Mouse (Mus musculus): ENCODE data around the gene Angptl4.
"Not testable (repeated sequence)": the region's sequence is repeated elsewhere in the genome, so short reads cannot be mapped to it uniquely, and the experiment has no call there.

Gene Angptl4

DNA sequence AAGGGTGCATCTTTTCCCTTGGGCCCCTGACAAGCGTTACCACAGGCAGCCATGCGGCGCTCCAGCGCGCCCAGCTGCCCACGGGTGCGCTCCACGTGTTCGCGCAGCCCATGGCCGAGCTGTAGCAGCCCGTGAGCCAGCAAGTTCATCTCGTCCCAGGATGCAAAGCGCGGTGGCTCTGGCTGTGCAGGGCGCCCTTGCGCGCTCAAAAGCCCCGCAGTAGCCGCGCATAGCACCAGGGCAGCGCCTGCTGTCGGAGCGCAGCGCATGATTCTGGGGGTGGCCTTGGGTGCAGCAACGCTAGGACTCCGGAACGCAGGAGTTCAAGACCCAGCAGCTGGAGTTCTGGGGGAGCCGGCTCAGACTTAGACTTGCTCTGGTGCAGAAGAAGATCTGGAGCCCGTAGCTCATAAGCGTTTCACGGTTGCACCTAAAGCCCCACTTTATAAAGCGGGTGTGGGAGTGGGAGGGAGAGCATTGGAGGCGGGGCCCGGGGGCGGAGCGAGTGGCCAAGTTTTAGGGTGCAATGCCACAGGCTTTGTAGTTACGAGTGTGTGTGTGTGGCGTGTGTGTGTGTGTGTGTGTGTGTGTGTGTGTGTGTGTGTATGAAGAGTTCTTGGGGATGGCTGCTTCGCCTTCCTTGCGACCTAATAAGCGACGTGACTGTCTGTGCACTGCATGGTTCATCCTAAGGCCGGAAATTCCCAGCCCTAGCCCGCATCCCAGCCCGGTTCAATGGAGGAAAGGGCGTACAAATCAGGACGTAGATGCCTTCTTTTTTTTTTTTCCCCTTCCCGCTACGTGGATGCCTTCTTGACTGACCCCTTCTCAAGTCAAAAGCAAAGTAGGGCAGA is at the start of gene Angptl4:
Gene Angptl4, minus strand, starts transcription at position 707 of the 854 bp plus-strand sequence.
- peak; percentile 85 to 90 for DNase-seq

DNA sequence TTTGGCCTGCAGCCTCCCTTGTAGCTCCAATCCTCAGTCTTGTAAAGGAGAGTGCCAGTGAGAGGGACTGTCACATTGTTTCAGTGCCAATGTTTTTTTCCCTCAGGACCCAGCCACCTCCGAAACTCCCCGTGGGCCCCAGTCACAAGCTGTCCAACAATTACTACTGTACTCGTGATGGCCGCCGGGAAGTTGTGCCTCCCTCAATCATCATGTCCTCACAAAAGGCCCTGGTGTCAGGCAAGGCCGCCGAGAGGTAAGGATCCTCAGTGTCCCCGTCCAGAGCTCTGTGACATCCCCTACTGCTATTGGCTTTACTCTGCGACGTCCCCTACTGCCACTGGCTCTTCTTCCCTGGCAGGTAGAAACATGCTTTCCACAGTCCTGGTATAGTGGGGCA is 47.9 kb upstream of the Angptl4 start:
- DNase-seq, result no peak

DNA sequence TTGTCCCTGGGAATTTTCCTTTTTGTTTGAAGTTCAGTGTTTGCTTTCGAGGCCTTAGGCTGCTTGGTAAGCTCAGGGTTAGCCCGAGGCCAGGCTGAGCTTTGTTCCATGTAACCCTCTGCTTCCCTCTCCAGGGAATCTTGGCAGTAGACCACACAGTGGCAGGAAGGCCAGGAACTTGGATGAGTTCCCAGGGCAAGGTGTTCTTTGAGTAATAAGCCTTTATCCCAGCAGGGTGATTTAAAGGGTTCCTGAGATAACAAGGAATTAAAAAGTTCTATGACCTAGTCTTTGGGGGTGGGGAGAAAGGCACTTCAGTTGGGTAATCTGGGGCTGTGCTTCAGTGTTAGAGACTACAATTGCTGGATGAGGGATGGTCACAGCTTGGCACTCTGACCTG is 47.3 kb upstream of the Angptl4 start:
- DNase-seq, result peak; percentile 88 to 96

DNA sequence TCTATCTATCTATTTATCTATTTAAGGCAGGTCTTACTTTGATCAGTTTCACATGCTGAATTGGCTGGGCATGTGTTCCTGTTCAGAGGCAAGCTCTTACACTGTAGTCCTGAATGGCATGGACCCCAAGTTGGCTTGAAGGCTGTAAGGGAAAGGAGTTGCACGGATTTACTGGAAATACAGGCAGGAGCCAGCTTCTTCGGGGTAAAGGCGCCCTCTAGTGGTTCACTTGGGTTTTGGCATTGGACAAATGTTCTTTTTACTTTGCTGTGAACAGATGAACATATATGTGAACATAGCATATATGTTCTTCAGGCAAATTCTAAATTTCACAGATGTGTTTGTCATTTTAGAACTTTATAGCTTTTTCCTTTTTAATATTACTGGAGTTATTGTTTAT is 45.2 kb upstream of the Angptl4 start:
- peak; percentile 80 to 82 for DNase-seq

DNA sequence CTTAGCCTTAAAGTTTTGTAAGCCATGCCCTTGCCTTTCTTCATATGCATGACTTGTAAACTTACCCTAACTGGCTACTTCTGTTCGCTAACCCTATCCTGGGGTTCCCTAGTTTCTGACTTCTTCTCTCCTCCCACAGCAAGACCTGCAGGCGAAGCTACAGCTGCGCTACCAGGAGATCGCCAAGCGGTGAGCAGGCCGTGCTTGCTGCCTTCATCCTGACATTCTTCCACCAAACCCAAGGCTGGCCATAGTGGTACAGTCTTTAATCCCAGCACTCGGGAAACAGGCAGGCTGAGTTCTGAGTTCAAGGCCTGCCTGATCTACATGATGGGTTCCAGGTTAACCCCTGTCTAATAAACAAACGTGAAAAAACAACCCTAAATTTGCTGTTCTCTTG is 43.8 kb upstream of the Angptl4 start:
- DNase-seq, result no peak

DNA sequence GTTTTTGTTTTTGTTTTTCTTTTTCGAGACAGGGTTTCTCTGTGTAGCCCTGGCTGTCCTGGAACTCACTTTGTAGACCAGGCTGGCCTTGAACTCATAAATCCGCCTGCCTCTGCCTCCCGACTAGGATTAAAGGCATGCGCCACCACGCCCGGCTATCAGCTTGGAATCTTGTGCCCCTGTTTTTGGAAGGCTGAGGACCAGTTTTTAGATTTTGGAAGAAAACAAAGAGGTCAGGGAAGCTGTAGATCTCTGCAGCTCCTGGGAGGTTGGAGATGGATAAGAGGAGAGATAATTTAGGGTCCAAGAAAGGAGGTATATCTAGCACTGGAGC is 43.3 kb upstream of the Angptl4 start:
- not testable (repeated sequence) for DNase-seq

DNA sequence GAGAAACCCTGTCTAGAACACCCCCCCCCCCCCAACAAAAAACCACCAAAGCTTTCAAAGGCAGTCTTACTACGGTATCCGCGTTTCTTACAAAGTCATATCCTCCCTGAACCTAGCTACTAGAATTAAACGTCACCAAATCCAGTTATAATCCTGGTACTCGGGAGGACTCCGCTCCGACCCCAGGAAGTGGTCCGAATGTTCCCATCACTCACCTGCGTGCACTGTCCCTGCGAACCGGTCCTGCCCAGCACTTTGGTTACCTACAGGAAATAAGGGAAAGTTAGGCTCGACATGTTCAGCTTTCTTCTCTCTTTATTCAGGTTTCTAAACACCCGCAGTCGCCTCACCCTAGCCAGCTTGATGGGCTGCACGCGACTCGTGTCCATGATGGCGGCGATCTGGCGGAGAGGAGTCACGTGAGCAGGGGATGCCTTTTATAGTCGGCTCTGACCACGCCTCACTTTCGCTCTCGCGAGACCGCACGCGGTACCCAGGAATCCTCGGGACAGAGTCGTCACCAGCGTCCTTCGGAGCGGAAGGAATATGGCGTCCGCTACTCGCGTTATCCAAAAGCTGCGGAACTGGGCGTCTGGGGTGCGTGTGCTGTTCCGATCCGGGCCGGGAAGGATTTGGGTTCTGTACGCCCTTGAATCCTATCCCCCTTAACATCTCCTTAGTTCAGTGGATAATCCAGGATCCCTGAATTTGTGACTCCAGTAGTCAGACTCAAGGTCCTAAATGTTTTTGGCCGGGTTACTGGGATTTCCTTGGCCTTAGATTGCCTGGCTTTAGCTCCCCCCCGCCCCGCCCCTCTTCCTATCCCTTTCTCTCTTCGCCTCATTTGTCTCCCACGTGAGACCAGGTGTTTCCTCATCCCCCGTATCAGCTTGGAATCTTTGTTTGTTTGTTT is 42.7 kb upstream of the Angptl4 start, which contains the start of the genes Rps28 and Ndufa7:
Gene Rps28, minus strand, starts transcription at position 479 of the 913 bp plus-strand sequence.
Gene Ndufa7, plus strand, starts transcription at position 489 of the 913 bp plus-strand sequence.
- DNase-seq, result peak; percentile 98

DNA sequence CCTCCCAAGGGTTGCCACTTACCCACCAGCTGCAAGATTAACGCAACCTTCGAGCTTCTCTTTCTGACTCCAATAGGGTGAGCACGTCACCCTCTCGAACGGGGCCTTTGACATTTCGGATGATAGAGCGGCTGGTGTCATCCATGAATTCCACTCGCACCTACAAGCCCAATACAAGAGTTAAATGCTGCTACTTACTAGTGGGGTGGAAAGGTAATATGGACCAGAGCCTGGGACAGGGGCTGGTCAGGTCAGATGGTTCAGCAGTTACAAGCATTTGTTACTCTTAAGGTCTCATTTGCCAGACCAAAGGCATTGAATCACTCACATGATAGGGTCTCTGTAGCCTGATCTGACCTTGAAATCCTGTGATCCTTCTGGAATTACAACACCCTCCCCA is 41.5 kb upstream of the Angptl4 start:
- DNase-seq, result not testable (repeated sequence)

DNA sequence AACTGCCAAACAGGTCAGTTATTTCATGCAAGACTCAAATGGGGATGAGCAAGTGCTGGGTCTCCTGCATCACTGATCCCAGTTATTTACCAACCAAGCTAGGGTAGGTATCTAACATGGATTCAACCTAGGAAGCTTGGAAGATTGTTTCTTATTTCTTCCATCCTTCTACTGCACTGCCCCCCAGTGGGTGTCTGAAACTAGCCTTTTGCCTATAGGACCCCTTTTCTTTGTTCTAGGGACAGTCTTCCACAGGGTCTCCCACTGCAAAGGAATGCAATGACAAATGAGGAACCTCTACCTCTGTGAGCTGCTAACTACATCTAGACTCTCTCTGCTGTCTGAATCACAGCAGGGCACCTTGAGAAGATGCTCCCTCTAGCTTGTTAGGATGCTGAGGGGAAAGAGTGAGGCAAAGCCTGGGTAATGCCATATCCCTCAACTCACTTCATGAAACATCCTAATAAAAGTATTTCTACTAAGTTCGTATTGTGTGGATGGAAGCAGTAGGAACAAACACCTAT is 40.9 kb upstream of the Angptl4 start:
- DNase-seq, result no peak

DNA sequence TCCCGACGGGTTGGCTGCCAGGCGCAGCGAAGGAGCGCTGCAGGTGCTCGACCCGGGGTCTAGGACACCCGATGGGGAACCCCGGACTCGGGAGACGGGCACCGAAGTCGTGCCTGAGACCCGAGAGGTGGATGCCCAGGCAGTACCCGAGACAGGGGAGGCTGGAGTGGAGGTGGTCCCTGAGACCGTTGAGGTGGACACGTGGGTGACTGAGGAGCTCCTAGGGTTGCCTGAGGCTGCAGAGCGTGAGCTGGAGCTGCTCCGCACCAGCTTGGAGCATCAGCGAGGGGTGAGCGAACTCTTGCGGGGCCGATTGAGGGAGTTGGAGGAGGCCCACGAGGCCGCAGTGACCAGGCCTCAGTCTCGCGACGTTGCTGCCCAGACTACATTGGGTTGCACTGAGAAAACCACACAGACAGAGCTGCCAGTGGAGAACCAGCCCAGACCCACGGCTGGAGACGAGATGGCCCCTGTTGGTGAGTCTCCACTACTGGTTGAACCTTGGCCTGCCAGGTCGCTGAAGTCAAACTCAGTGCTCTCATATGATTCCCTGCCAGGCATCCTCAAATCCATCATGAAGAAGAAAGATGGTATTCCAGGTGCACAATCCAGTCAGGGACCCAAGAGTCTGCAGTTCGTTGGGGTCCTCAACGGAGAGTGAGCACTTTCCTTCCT is 36.5 kb upstream of the Angptl4 start:
- peak in 1 of 2 experiments; percentile 27 for DNase-seq

DNA sequence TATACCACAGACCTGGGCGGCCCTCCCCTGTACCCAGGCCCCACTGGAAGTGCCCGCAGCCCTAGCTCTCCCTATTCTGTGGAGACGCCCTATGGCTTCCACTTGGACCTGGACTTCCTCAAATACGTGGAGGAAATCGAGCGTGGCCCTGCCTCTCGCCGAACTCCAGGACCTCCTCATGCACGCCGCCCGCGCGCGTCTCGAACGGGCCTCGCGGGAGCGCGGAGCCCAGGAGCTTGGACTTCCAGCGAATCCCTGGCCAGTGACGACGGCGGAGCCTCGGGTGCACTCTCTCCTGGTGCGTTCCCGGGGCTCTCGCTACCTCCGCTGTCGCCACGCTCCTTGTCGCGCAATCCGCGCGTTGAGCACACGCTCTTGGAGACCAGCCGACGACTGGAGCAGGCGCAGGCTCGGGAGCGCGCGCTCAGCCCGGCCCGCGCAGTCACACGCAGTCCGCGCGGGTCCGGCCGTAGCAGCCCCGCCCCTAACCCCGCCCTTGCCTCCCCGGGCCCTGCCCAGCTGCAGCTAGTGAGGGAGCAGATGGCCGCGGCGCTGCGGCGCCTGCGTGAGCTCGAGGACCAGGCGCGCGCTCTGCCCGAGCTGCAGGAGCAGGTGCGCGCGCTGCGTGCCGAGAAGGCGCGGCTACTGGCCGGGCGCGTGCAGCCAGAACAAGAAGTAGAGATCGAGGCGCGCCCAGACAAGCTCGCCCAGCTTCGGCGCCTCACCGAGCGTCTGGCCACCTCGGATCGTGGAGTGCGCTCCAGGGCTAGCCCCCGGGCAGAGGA is 35.7 kb upstream of the Angptl4 start:
- DNase-seq, result peak; percentile 92 to 93

DNA sequence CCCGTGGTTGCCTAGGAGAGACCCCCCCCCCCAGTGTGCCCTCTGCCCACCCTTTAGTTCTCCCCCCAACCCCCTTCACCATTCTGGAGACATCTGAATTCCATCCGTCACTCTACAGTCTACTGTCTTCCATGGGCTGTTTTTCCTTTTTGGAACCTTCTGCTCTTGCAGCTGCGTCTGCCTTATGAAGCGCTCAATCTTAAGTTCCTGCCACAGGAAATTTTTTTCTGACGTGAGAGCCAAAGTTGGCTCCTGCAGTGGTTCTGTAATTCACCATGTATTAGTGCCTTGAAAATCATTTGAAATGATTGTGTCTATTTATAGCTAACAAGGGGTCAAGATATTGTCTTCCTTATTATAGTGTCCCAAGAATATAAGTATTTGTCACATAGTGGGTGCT is 35.0 kb upstream of the Angptl4 start:
- DNase-seq, result no peak

DNA sequence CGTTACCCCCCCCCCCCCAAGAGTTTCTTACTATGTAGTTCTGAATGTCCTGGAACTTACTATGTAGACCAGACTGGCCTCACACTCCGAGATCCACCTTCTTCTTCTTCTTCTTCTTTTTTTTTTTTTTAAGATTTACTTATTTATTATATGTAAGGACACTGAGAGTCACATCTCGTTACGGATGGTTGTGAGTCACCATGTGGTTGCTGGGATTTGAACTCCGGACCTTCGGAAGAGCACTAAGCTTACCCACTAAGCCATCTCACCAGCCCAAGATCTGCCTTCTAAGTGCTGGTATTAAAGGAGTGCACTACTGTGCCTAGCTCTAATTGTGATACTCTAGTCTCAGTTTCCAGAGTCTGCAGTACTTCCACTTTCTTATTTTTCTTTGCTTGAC is 33.8 kb upstream of the Angptl4 start:
- DNase-seq, result no peak

DNA sequence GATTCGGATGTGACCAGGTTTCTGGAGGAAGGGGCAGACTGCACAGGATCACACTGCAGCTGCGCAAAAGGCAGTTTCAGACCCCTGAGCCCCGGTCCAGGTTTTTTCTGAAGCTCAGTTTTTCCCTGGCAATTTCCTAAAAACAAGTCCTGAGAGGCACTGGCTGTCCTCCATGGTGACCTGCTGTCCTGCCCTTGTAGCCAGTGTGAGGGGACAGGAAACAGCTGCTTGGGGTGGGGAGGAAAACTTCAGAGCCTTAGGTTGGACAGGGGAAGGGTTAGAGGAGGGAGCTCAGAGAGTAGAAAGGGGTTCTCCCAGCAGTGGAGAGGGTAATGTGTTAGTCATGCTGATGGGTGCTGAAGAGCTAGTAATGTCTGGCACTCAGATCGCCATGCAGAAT is 31.4 kb upstream of the Angptl4 start:
- DNase-seq, result peak; percentile 69 to 88

DNA sequence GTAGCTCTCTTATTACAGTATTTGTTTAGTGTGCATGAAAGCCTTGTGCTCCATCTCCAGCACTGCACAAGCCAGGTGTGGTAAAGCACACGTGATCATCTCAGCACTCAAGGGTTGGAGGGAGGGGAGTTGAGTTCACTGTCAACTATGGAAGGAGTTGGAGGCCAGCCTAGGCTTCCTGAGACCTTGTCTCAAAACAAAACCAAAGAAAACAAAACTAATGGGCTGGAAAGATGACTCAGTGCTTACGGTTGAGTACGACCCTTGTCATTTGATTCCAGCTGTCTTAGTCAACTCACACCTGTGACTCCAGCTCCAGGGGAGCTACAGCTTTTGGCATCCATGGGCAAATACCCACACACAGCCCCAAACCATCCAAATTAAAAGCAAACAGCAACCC is 30.8 kb upstream of the Angptl4 start:
- DNase-seq, result peak; percentile 38 to 70

DNA sequence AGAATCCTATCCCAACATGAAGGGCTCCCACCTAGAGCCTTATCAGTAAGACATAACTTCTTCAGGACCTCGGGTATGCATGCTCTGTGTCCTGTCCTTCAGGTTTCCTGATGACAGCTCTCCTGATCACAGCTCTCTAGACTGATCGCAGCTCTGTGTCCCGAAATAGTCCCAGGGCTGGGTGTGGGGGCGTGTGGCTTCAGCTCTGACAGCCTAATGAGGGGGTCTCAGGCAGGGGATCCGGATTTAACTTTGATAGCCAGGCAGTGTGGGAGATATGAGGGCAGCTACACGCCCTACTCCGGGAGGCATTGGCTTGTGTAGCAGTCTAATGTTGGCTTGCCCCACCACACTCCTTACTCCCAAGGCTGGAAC is 29.5 kb upstream of the Angptl4 start:
- peak in 1 of 2 experiments; percentile 26 for DNase-seq

DNA sequence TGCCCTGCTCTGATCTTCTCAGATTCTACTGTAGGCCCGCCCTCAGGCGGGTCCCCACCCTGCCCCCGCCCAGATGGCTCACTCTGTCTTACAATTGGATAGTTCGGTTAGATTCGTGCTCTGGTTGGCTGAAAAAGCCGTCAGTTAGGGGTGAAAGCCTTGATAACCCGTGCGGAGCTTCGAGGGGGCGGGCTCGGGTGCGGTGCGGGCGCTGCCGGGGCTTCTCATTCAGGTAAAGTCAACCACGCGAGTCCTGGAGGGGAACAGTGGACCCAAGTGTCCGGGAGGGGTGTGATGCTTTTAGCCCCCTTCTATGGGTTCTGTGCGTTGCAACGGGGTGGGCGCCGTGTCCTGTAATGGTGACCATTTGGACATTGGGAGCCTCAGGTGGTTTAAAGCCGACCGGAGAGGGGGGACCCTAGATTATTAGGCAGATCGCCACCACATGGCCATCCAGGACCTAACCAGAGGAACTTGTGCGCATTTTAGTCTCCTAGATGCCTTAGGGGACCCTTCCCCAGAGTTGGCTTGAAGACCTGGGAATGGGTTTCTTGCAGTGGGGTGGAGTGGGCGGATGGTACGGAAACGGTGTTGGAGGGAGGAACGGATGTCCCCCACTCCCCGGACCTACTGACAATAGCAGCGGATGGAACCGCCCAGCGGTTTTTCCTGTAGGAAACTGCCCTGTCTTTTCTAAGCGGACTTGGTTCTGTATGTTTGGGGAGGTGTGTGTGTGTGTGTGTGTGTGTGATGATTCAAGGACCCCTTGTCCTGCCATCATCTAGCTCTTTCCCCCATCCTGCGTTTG is 28.9 kb upstream of the Angptl4 start, which contains the start of gene Kank3:
Gene Kank3, plus strand, starts transcription at position 186 of the 808 bp plus-strand sequence.
- peak; percentile 94 to 96 for DNase-seq

DNA sequence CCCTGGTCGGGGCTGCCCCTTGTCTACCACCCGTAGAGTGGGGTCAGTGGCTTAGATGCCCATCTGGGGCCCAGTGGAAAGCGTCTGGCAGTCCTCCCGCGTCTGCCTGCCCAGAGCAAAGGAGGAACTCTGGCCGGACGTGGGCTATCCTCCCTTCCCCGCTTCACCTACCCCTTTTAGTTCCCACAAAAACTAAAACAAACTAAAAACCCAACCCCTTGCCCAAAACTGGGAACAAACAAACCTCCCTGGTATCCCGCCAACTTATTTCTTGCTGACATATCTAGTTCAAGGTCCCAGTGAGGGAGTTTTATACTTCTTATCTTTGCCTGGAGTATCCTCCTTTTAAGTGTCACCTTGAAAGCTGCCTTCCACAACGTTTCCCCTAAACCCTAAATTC is 26.6 kb upstream of the Angptl4 start:
- DNase-seq, result no peak

DNA sequence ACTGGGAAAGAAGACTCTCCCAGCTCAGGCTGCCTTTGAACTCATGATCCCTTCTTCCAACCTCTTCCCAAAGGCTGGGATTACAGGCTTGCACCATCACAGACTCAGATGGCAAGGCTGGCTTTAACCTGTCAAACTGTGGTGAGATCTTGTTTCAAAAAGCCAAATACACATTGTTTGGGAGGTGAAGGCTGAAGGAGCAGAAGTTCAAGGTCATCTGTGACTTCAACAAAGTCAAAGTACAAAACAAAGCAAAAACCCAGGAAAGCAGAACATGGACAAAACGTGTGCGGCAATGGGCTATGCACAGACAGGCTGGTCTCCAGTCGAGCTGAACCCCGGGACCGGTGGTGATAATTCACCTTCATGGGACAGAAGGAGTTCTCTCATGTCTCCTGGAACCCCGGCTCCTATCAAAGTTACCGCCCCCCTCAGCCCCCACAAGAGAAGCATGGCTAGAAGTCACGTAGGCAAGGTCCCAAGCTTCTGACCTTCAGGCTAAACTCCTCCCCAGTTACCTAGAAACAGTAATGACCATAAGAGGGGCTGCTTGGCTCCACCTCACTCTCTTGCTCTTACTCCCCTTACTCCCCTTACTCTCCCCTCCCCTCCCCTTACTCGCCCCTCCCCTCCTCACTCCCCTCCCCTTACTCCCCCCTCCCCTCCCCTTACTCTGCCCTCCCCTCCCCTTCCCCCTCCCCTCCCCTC is 25.7 kb upstream of the Angptl4 start:
- no peak for DNase-seq

DNA sequence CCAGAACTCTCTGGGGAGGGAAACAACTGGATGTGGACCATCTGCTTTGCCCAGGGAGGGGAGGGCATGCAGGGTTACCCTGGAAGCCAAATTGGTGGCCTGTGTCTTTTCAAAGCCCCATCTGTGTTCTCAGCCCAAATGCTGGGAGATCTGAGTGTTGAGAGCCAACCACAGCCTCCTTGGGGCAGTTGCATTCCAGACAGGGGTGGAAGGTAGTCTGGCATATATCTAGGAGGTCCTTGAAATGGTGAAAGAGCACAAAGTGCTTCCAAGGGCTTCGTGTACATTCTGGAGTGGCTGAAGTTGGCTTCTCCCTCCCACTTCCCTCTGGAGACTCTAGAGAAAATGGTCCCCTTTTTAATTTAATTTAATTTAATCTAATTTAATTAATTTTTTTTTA is 23.1 kb upstream of the Angptl4 start:
- DNase-seq, result no peak
